Mouse (Mus musculus): Measurements from ENCODE around the gene 1600014C23Rik.

GRCm38 (mm10) chr17:45758808-45759207 is 25.2 kb upstream of the 1600014C23Rik start:
- TF ChIP-seq CTCF (IDR thresholded peaks at IDR 0.05; ENCODE audit: low read depth, low read length) (no peak), EP300 (IDR thresholded peaks at IDR 0.05; ENCODE audit: insufficient read depth, low read depth, low read length) (no peak), POLR2A (IDR thresholded peaks at IDR 0.05; ENCODE audit: insufficient read depth, low read length) (no peak)

Measured in ES-Bruce4 (cell line).